17 mouse cellular contexts compared by ENCODE assay signal in genomic region chr17:9286834-9287233, GRCm38 (mm10).
DNase-seq lines count a peak whose midpoint lies in the region; TF ChIP-seq lines count a peak whose summit lies in the region.
"Had no signal": no experiment of that assay in that cellular context is flagged by ENCODE, and none has a peak within 500 bp of the region (broad histone marks: within the 10 kb centered on the region; RNA-seq: fewer than 3 reads in every experiment).

No protein-coding gene starts in this region.

- no peak overlapping the region for H3K4me2 ChIP-seq in CH12.LX (ENCODE audit: insufficient read depth, low read depth, poor library complexity, severe bottlenecking)
- H3K4me2 ChIP-seq: forebrain, embryonic 15.5 days; heart, embryonic 12.5 days; hindbrain, embryonic 13.5 days; limb, embryonic 12.5 days had no signal

- no peaks in the 10 kb centered on the region for H3K4me1 ChIP-seq in CH12.LX (ENCODE audit: control insufficient read depth in 1 of 2, insufficient read depth in 2 of 2)
- H3K4me1 ChIP-seq: hindbrain, embryonic 13.5 days; megakaryocyte, embryonic 14.5 days had no signal

- peak; percentile 5; the same call in 1 of the 2 replicates for TF ChIP-seq RAD21 in CH12.LX (IDR thresholded peaks at IDR 0.05; ENCODE audit: low read depth, low read length)

- no peaks in the 10 kb centered on the region for H3K79me2 ChIP-seq in CH12.LX (replicated peaks; ENCODE audit: control insufficient read depth, extremely low read depth, insufficient read depth, poor library complexity, severe bottlenecking)

- in situ Hi-C loops in CH12.LX (cut with MboI; ENCODE audit: low pct_ligation_motif_present, low pct_unique_long_range_greater_than_20kb, low sequenced_read_pairs): no loop called here

- no peak for TF ChIP-seq POLR2A in CH12.LX (IDR thresholded peaks at IDR 0.05; ENCODE audit: low read depth, low read length)

- TF ChIP-seq EP300 in CH12.LX (IDR thresholded peaks at IDR 0.05; ENCODE audit: low read length): no peak

- no peaks in the 10 kb centered on the region for H3K36me3 ChIP-seq in CH12.LX (replicated peaks in 1 of 2; ENCODE audit: control insufficient read depth in 1 of 2, insufficient read depth in 1 of 2, low read length in 1 of 2)
- H3K36me3 ChIP-seq: forebrain, embryonic 15.5 days; heart, embryonic 12.5 days; hindbrain, embryonic 13.5 days; limb, embryonic 12.5 days had no signal

- no peak overlapping the region for H3K9ac ChIP-seq in CH12.LX (ENCODE audit: insufficient read depth, low read depth)
- H3K9ac ChIP-seq: forebrain, embryonic 15.5 days; heart, embryonic 12.5 days; hindbrain, embryonic 13.5 days; limb, embryonic 12.5 days had no signal

- intact Hi-C loops in heart, postnatal 14 days (cut with DNase I): no loop called here

- no peak overlapping the region for H3K27ac ChIP-seq in layer of hippocampus, adult 2 months
- no peak overlapping the region for H3K27ac ChIP-seq in CH12.LX (ENCODE audit: insufficient read depth, low read depth)
- H3K27ac ChIP-seq: forebrain, embryonic 15.5 days; hindbrain, embryonic 13.5 days; limb, embryonic 12.5 days had no signal

- DNase-seq in heart, adult 11 months: peak; percentile 70
- no peak for DNase-seq in heart, postnatal 14 days
- no peak for DNase-seq in layer of hippocampus, adult 2 months (ENCODE audit: low spot score in 2 of 2)
- no peak for DNase-seq in layer of hippocampus, postnatal 36 days
- peak; percentile 15 for DNase-seq in CH12.LX (ENCODE audit: extremely low read depth)
- DNase-seq in R1 (ENCODE audit: low read depth, low spot score): peak; percentile 69
- no peak for DNase-seq in urinary bladder, adult 2 months (ENCODE audit: low spot score)
- DNase-seq: adrenal gland, postnatal 14 days; cerebellum, postnatal 25 days; gastrocnemius, postnatal 10 days; thymus, adult 18-20 months had no signal

- H3K4me3 ChIP-seq in layer of hippocampus, adult 2 months: no peak overlapping the region
- H3K4me3 ChIP-seq in CH12.LX (replicated peaks in 1 of 3; ENCODE audit: low read depth in 2 of 3, low read length in 2 of 3, poor library complexity in 1 of 3): no peak overlapping the region
- H3K4me3 ChIP-seq: forebrain, embryonic 15.5 days; heart, embryonic 12.5 days; hindbrain, embryonic 13.5 days; limb, embryonic 12.5 days; megakaryocyte, embryonic 14.5 days; myocyte had no signal

- peak; percentile 49 for TF ChIP-seq CTCF in layer of hippocampus, adult 2 months (conservative IDR thresholded peaks at IDR 0.05)
- peak in 1 of 2 experiments; percentile 19; a peak in 1 of 4 replicates for TF ChIP-seq CTCF in CH12.LX (conservative IDR thresholded peaks at IDR 0.05 in 1 of 2, IDR thresholded peaks at IDR 0.05 in 1 of 2; ENCODE audit: low read depth in 2 of 2, low read length in 2 of 2)

- dilution Hi-C loops in CH12.LX (cut with MboI; ENCODE audit: extremely low pct_ligation_motif_present, extremely low pct_unique_long_range_greater_than_20kb, low sequenced_read_pairs): no loop called here

- H3K27me3 ChIP-seq in CH12.LX (replicated peaks): no peaks in the 10 kb centered on the region
- H3K27me3 ChIP-seq: forebrain, embryonic 15.5 days; heart, embryonic 12.5 days; hindbrain, embryonic 13.5 days; limb, embryonic 12.5 days; megakaryocyte, embryonic 14.5 days had no signal

- H3K9me3 ChIP-seq in CH12.LX (replicated peaks; ENCODE audit: low read length): no peaks in the 10 kb centered on the region
- H3K9me3 ChIP-seq: forebrain, embryonic 15.5 days; heart, embryonic 12.5 days; hindbrain, embryonic 13.5 days; limb, embryonic 12.5 days had no signal

TF ChIP-seq in CH12.LX, 34 proteins besides CTCF, POLR2A, EP300 and RAD21:
- no peak for TF ChIP-seq JUN (IDR thresholded peaks at IDR 0.05; ENCODE audit: insufficient read depth, low read depth, low read length)
- peak; percentile 16; the same call in 1 of the 2 replicates for TF ChIP-seq SMC3 (IDR thresholded peaks at IDR 0.05; ENCODE audit: low read depth, low read length)
- TF ChIP-seq MYC (IDR thresholded peaks at IDR 0.05; ENCODE audit: low read depth, low read length): no peak
- no peak for TF ChIP-seq IRF4 (IDR thresholded peaks at IDR 0.05; ENCODE audit: low read depth, low read length)

Comparison
In these comparisons a context has a peak if more than half of its experiments do, and no peak if none do; other contexts are left out.
1. DNase-seq: peak in heart, adult 11 months (single experiment), CH12.LX (single experiment) and R1 (single experiment); none in heart, postnatal 14 days (0 of 2), layer of hippocampus, adult 2 months (0 of 2), layer of hippocampus, postnatal 36 days (0 of 2) and urinary bladder, adult 2 months (single experiment).